Mouse (Mus musculus): Measurements from ENCODE around the gene Defb42. TPM values are rescaled to one million over a fixed set of nuclear protein-coding genes. Genes with fewer than 3 reads are reported as not detected.

Defb42 gene
- polyA plus RNA-seq, 1 experiment from 2014 or later = not detected

DNA sequence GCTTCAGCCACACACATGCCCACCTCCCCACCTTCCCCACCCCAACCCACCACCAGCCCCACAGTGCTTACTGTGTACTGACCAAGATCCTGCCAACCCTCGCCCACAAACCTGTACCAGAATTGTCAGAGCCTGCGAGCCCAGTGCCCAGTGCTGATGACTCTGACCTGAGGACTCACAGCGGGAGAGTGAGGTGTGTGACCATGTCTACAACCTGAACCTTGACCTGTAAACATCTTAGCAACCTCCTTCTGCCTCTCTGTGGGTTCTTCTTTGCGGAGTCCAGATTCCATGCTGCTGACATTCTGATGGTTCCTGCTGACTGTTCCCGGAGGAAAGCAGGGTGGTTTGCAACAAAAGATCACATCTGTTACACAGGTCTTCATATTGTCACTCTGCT lies 18.6 kb downstream of the Defb42 start:
- Histone ChIP-seq H3K27me3 (ENCODE audit: poor library complexity, severe bottlenecking) (no peaks in the 10 kb centered on the region), H3K36me3 (replicated peaks) (no peaks in the 10 kb centered on the region), H3K4me1 (peaks cover 4% of the 10 kb centered on the region; the same call in 1 of the 2 replicates), H3K4me3 (no peak overlapping the region), H3K9me3 (no peaks in the 10 kb centered on the region), H3K27ac (no peak overlapping the region)
- 86% methylated on average over 5 of the region's 5 CpGs for WGBS
- no peak for DNase-seq (ENCODE audit: extremely low spot score, low spot score)

DNA sequence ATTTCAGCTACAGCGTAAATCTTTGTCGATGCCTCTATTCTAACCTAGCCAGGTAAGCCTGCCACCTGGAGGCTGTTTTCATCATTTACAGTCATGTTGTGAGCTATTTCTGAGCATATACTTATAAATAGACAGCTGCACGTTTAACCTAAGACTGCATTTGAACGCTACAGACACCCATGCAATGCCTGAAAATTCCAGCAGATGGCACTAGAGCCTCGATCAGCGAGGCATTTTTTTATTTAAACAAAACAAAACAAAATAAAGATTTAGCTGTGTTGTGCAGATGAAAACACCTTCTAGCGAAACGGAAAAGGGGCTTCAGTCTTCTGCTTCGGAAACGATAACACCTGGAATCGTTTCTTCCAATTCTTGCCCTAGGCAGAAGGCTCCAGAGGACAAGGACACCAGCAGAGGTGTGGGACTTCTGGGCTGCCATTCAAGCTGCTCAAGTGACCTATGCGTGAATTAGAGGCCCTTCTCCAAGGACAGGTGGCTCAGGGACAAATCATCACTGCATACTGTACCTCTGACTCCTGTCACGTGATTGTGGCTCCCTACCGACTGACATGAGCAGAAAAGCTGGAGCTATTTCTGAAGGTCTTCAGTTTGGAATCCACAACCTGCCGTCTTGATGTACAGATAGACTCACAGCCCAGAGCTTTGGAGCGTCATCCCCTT lies 20.0 kb downstream of the Defb42 start:
- 37% methylated on average over 16 of the region's 16 CpGs for WGBS
- peak overlapping the region; percentile 51; the same call in 1 of the 2 replicates for H3K27ac ChIP-seq
- H3K27me3 ChIP-seq (ENCODE audit: poor library complexity, severe bottlenecking) = no peaks in the 10 kb centered on the region
- H3K4me3 ChIP-seq = no peak overlapping the region
- no peaks in the 10 kb centered on the region for H3K36me3 ChIP-seq (replicated peaks)
- H3K9me3 ChIP-seq = no peaks in the 10 kb centered on the region
- peaks cover 4% of the 10 kb centered on the region; the same call in 1 of the 2 replicates for H3K4me1 ChIP-seq
- peak; percentile 52 for DNase-seq (ENCODE audit: extremely low spot score, low spot score)

DNA sequence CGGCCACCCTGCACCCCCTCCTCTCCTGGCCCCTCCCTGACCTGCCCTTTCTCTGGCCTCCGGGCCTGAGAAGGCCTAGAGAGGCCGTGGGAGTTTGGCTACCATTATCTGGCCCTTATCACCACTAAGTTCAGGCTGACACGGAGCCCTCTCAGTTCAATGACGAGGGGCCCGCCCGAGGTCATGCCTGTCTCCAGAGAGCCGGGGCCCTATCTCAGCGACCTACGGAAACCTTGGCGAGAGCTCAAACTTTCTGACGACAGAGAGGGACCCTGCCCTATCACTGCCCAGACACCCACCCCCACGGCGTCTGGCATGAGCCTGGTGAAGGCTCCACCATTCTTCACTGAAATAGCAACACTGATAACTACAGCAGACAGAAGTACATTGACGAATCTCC lies 20.9 kb downstream of the Defb42 start:
- Histone ChIP-seq H3K9me3 (no peaks in the 10 kb centered on the region), H3K4me3 (no peak overlapping the region), H3K4me1 (peaks cover 4% of the 10 kb centered on the region; the same call in 1 of the 2 replicates), H3K27ac (no peak overlapping the region; the same call in 1 of the 2 replicates), H3K36me3 (replicated peaks) (no peaks in the 10 kb centered on the region), H3K27me3 (ENCODE audit: poor library complexity, severe bottlenecking) (no peaks in the 10 kb centered on the region)
- 79% methylated on average over 15 of the region's 15 CpGs for WGBS
- no peak for DNase-seq (ENCODE audit: extremely low spot score, low spot score)

Other genes starting within 250 kb of the Defb42 start
- 15.5 TPM in 2 replicates for gene Wdfy2, start 209.3 kb upstream of the Defb42 start, polyA plus RNA-seq (2016; fragmentation: Nextera tagmentation; extraction: Ambion mirVana)
- not detected in 2 replicates for gene Defb48, start 62.5 kb upstream of the Defb42 start, polyA plus RNA-seq (2016; fragmentation: Nextera tagmentation; extraction: Ambion mirVana)
- gene Defb47, start 48.9 kb upstream of the Defb42 start, polyA plus RNA-seq (2016; fragmentation: Nextera tagmentation; extraction: Ambion mirVana) = not detected in 2 replicates
- gene Defb43, start 35.2 kb upstream of the Defb42 start, polyA plus RNA-seq (2016; fragmentation: Nextera tagmentation; extraction: Ambion mirVana) = not detected in 2 replicates
- not detected in 2 replicates for gene Defb30, start 3.0 kb downstream of the Defb42 start, polyA plus RNA-seq (2016; fragmentation: Nextera tagmentation; extraction: Ambion mirVana)

Data from forebrain, embryonic 10.5 days (tissue).